Comparison of ENCODE assay signal across 10 mouse cellular contexts in genomic region chr3:153598631-153599030, GRCm38 (mm10).
DNase-seq lines count a peak whose midpoint lies in the region; ATAC-seq and TF ChIP-seq lines count a peak whose summit lies in the region.
"Had no signal": no experiment of that assay in that cellular context is flagged by ENCODE, and none has a peak within 500 bp of the region (broad histone marks: within the 10 kb centered on the region; RNA-seq: fewer than 3 reads in every experiment).

No protein-coding gene starts in this region.

- ATAC-seq in cerebellum, adult (ENCODE audit: insufficient number of reproducible peaks, low FRiP score, low TSS enrichment) = peak; percentile 41; the same call in 1 of the 2 replicates
- ATAC-seq in lung, embryonic 14.5 days (ENCODE audit: insufficient read depth) = no peak
- peak; percentile 44; the same call in 1 of the 2 replicates for ATAC-seq in megakaryocyte-erythroid progenitor cell, adult 5-6 weeks (replicated peaks; ENCODE audit: low FRiP score, low TSS enrichment, poor library complexity, severe bottlenecking)
- ATAC-seq in midbrain, embryonic 11.5 days (ENCODE audit: low FRiP score) = no peak
- ATAC-seq: intestine, embryonic 16.5 days had no signal

- no peak overlapping the region for H3K4me2 ChIP-seq in lung, embryonic 14.5 days
- H3K4me2 ChIP-seq in midbrain, embryonic 11.5 days = no peak overlapping the region

- 86% methylated on average over 6 of the region's 6 CpGs for WGBS in lung, embryonic 14.5 days
- WGBS in midbrain, embryonic 11.5 days = 88% methylated on average over 6 of the region's 6 CpGs

- no peaks in the 10 kb centered on the region for H3K4me1 ChIP-seq in lung, embryonic 14.5 days (ENCODE audit: insufficient read depth)
- H3K4me1 ChIP-seq in midbrain, embryonic 11.5 days (ENCODE audit: control insufficient read depth, insufficient read depth, low read length) = peaks cover 4% of the 10 kb centered on the region; the same call in 1 of the 2 replicates

- no peaks in the 10 kb centered on the region for H3K9me3 ChIP-seq in lung, embryonic 14.5 days (ENCODE audit: low read depth, low read length)
- H3K9me3 ChIP-seq in midbrain, embryonic 11.5 days (ENCODE audit: control insufficient read depth, low read length) = no peaks in the 10 kb centered on the region

- no peak for DNase-seq in cerebellum, adult 8-10 months
- DNase-seq in lung, embryonic 14.5 days = no peak
- no peak for DNase-seq in lung, postnatal 4 days
- peak; percentile 41 for DNase-seq in cerebellum, adult 9-11 months
- DNase-seq in midbrain, embryonic 11.5 days (ENCODE audit: low spot score, missing footprints) = no peak
- no peak for DNase-seq in B cell, adult 2 months
- DNase-seq: lung, postnatal 14 days had no signal

- H3K27me3 ChIP-seq in lung, embryonic 14.5 days (ENCODE audit: insufficient read depth, low read length) = no peaks in the 10 kb centered on the region
- H3K27me3 ChIP-seq in midbrain, embryonic 11.5 days (ENCODE audit: control insufficient read depth, insufficient read depth, low read length) = no peaks in the 10 kb centered on the region

- H3K9ac ChIP-seq in lung, embryonic 14.5 days = no peak overlapping the region
- H3K9ac ChIP-seq in midbrain, embryonic 11.5 days (ENCODE audit: low read length) = no peak overlapping the region

- H3K36me3 ChIP-seq in lung, embryonic 14.5 days (ENCODE audit: insufficient read depth) = no peaks in the 10 kb centered on the region
- no peaks in the 10 kb centered on the region for H3K36me3 ChIP-seq in midbrain, embryonic 11.5 days (ENCODE audit: control insufficient read depth, insufficient read depth, low read length)

- no peak overlapping the region for H3K27ac ChIP-seq in lung, embryonic 14.5 days (ENCODE audit: low read depth)
- no peak overlapping the region for H3K27ac ChIP-seq in midbrain, embryonic 11.5 days (ENCODE audit: low read depth, low read length)

- no peak overlapping the region for H3K4me3 ChIP-seq in lung, embryonic 14.5 days (ENCODE audit: low read depth, low read length)
- H3K4me3 ChIP-seq in midbrain, embryonic 11.5 days (ENCODE audit: low read depth, low read length) = no peak overlapping the region

- peak; percentile 47 for TF ChIP-seq CTCF in lung, embryonic 14.5 days (IDR thresholded peaks at IDR 0.05; ENCODE audit: low read depth)

Comparison
In these comparisons a context has a peak if more than half of its experiments do, and no peak if none do; other contexts are left out.
1. ATAC-seq: peak in cerebellum, adult (single experiment) and megakaryocyte-erythroid progenitor cell, adult 5-6 weeks (single experiment); none in lung, embryonic 14.5 days (single experiment) and midbrain, embryonic 11.5 days (single experiment).